ENCODE assay signal across 10 mouse cellular contexts in genomic region chr4:47724331-47725004, GRCm38 (mm10).
DNase-seq lines count a peak whose midpoint lies in the region; ATAC-seq lines count a peak whose summit lies in the region.
"Had no signal": no experiment of that assay in that cellular context is flagged by ENCODE, and none has a peak within 500 bp of the region (broad histone marks: within the 10 kb centered on the region; RNA-seq: fewer than 3 reads in every experiment).

No protein-coding gene starts in this region.

- no peak for ATAC-seq in hindbrain, embryonic 11.5 days (ENCODE audit: low FRiP score)
- ATAC-seq in hindbrain, embryonic 16.5 days, result no peak
- ATAC-seq: intestine, embryonic 16.5 days had no signal

- 6% methylated on average over 8 of the region's 8 CpGs for WGBS in hindbrain, embryonic 11.5 days
- 11% methylated on average over 8 of the region's 8 CpGs for WGBS in hindbrain, embryonic 16.5 days
- 5% methylated on average over 8 of the region's 8 CpGs for WGBS in limb, embryonic 10.5 days

- H3K9me3 ChIP-seq in hindbrain, embryonic 11.5 days (ENCODE audit: control insufficient read depth, low read length), result no peaks in the 10 kb centered on the region
- no peaks in the 10 kb centered on the region for H3K9me3 ChIP-seq in hindbrain, embryonic 16.5 days (ENCODE audit: control insufficient read depth, low read length)
- H3K9me3 ChIP-seq in limb, embryonic 10.5 days (replicated peaks), result no peaks in the 10 kb centered on the region

- peak; percentile 18 for DNase-seq in hindbrain, embryonic 11.5 days (ENCODE audit: low spot score)
- DNase-seq in R1 (ENCODE audit: low read depth, low spot score) (peak; percentile 57), adipocyte (ENCODE audit: low spot score) (no peak)
- peak; percentile 60 for DNase-seq in embryo, embryonic 10.5 days (ENCODE audit: low spot score)
- DNase-seq in limb, embryonic 10.5 days (ENCODE audit: low spot score), result peak; percentile 47
- no peak for DNase-seq in testis, postnatal 10 days (ENCODE audit: low spot score)
- DNase-seq in frontal cortex, postnatal 25 days (ENCODE audit: low spot score in 2 of 2), result no peak

- H3K36me3 ChIP-seq in hindbrain, embryonic 11.5 days (ENCODE audit: control insufficient read depth, insufficient read depth, low read length), result no peaks in the 10 kb centered on the region
- no peaks in the 10 kb centered on the region for H3K36me3 ChIP-seq in hindbrain, embryonic 16.5 days (ENCODE audit: control insufficient read depth, insufficient read depth, low read length)
- no peaks in the 10 kb centered on the region for H3K36me3 ChIP-seq in limb, embryonic 10.5 days

- H3K9ac ChIP-seq in hindbrain, embryonic 11.5 days (ENCODE audit: low read depth, low read length), result no peak overlapping the region
- no peak overlapping the region for H3K9ac ChIP-seq in hindbrain, embryonic 16.5 days (ENCODE audit: low read depth, low read length)

- no peak overlapping the region for H3K27ac ChIP-seq in hindbrain, embryonic 11.5 days (ENCODE audit: low read depth, low read length)
- H3K27ac ChIP-seq in hindbrain, embryonic 16.5 days (ENCODE audit: low read depth, low read length), result no peak overlapping the region
- H3K27ac ChIP-seq in limb, embryonic 10.5 days, result no peak overlapping the region

- no peaks in the 10 kb centered on the region for H3K4me1 ChIP-seq in hindbrain, embryonic 11.5 days (replicated peaks; ENCODE audit: control insufficient read depth, insufficient read depth, low read length)
- no peaks in the 10 kb centered on the region for H3K4me1 ChIP-seq in hindbrain, embryonic 16.5 days (ENCODE audit: control insufficient read depth, insufficient read depth, low read depth, low read length)
- H3K4me1 ChIP-seq in limb, embryonic 10.5 days, result peaks cover 16% of the 10 kb centered on the region

- H3K27me3 ChIP-seq in hindbrain, embryonic 11.5 days (ENCODE audit: control insufficient read depth, insufficient read depth, low read length), result no peaks in the 10 kb centered on the region
- H3K27me3 ChIP-seq in hindbrain, embryonic 16.5 days (replicated peaks; ENCODE audit: control insufficient read depth, insufficient read depth, low read length), result no peaks in the 10 kb centered on the region
- 0 out of 2 replicates have a peak, but pooled peaks cover 5% of the 10 kb centered on the region for H3K27me3 ChIP-seq in limb, embryonic 10.5 days (ENCODE audit: low read depth, poor library complexity, severe bottlenecking)
- H3K27me3 ChIP-seq: CH12.LX had no signal

- no peak overlapping the region for H3K4me3 ChIP-seq in hindbrain, embryonic 11.5 days (ENCODE audit: low read depth, low read length)
- no peak overlapping the region for H3K4me3 ChIP-seq in hindbrain, embryonic 16.5 days (ENCODE audit: low read length)
- 0 out of 2 replicates have a peak overlapping the region, but pooled peaks have one; percentile 9 for H3K4me3 ChIP-seq in limb, embryonic 10.5 days

- H3K4me2 ChIP-seq in hindbrain, embryonic 11.5 days (replicated peaks; ENCODE audit: low read depth, low read length), result no peak overlapping the region
- no peak overlapping the region for H3K4me2 ChIP-seq in hindbrain, embryonic 16.5 days (ENCODE audit: low read length)

Comparison
In these comparisons a context has a peak if more than half of its experiments do, and no peak if none do; other contexts are left out.
1. DNase-seq: peak in hindbrain, embryonic 11.5 days (single experiment), R1 (single experiment), embryo, embryonic 10.5 days (single experiment) and limb, embryonic 10.5 days (single experiment); none in testis, postnatal 10 days (single experiment), frontal cortex, postnatal 25 days (0 of 2) and adipocyte (single experiment).